Mouse (Mus musculus) liver, adult 2 months (tissue): Measurements from ENCODE around the gene Gm27029. TPM values are rescaled to one million over a fixed set of nuclear protein-coding genes. Genes with fewer than 3 reads are reported as not detected.
"Not testable (repeated sequence)": the region's sequence is repeated elsewhere in the genome, so short reads cannot be mapped to it uniquely, and the experiment has no call there.

ENCODE experiments used
- DNase-seq: peaks from one replicate; pipeline ENCODE4 v3.0.0-alpha.2; 2011; ENCODE audit warnings: low read depth, low spot score; ENCODE audit errors: extremely low read depth
- H3K27ac ChIP-seq: fragments of 200-500 bp; replicated peaks from 2 replicates; pipeline ENCODE4 v1.5.1; 2012; ENCODE audit warnings: low read depth, mild to moderate bottlenecking, control low read depth, inconsistent platforms, low read length; ENCODE audit not compliant: insufficient read depth
- H3K27me3 ChIP-seq: fragments of 200-500 bp; 2 replicates; pipeline ENCODE4 v1.6.1; 2012; ENCODE audit warnings: mild to moderate bottlenecking, moderate library complexity, low read length, inconsistent platforms; ENCODE audit not compliant: control insufficient read depth, insufficient read depth
- H3K36me3 ChIP-seq: fragments of 200-500 bp; 2 replicates; pipeline ENCODE4 v1.6.1; 2012; ENCODE audit warnings: low read length, inconsistent platforms; ENCODE audit not compliant: control insufficient read depth, insufficient read depth
- H3K4me1 ChIP-seq: fragments of 200-500 bp; 2 replicates; pipeline ENCODE4 v1.6.1; 2011; ENCODE audit warnings: low read length; ENCODE audit not compliant: control insufficient read depth, insufficient read depth
- H3K4me3 ChIP-seq: fragments of 200-500 bp; 2 replicates; pipeline ENCODE4 v1.5.1; 2011; ENCODE audit warnings: low read depth, mild to moderate bottlenecking, control low read depth, low read length, moderate library complexity; ENCODE audit not compliant: insufficient read depth
- H3K79me2 ChIP-seq: fragments of 200-500 bp; 2 replicates; pipeline ENCODE4 v1.6.1; 2012; ENCODE audit warnings: inconsistent platforms, mild to moderate bottlenecking, low read length, moderate library complexity; ENCODE audit not compliant: control insufficient read depth, insufficient read depth
- H3K9ac ChIP-seq: fragments of 200-500 bp; 2 replicates; pipeline ENCODE4 v1.6.1; 2012; ENCODE audit warnings: low read depth, mild to moderate bottlenecking, control low read depth, inconsistent platforms, low read length
- CTCF ChIP-seq: fragments of 200-500 bp; IDR thresholded peaks from 2 replicates; pipeline ENCODE4 v1.5.1; 2011; ENCODE audit warnings: low read depth, low read length, control low read depth
- POLR2A ChIP-seq: fragments of 200-500 bp; IDR thresholded peaks from 2 replicates; pipeline ENCODE4 v1.6.1; 2011; ENCODE audit warnings: low read length, control low read depth; ENCODE audit not compliant: insufficient read depth; ENCODE audit errors: extremely low read depth
- WGBS: fragments of 180-500 bp; shearing (Covaris S2); methylation state at CpG from one replicate; pipeline ENCODE4 v1.1.7; 2018; 5-methylcytosine and 5-hydroxymethylcytosine counted together
- polyA plus RNA-seq: library from polyadenylated mRNA; depleted of rRNA; stranded (reverse); fragments of >200 nt; gene quantifications from 2 replicates; pipeline ENCODE4 v1.2.3, GENCODE M21; 2012
- total RNA-seq: library from RNA; depleted of rRNA; stranded (reverse); fragments of >200 nt; gene quantifications from 2 replicates; pipeline ENCODE4 v1.2.3, GENCODE M21; 2014

Gene Gm27029
- total and polyA plus RNA-seq, 2 experiments = 0.37 to 0.65 TPM

DNA sequence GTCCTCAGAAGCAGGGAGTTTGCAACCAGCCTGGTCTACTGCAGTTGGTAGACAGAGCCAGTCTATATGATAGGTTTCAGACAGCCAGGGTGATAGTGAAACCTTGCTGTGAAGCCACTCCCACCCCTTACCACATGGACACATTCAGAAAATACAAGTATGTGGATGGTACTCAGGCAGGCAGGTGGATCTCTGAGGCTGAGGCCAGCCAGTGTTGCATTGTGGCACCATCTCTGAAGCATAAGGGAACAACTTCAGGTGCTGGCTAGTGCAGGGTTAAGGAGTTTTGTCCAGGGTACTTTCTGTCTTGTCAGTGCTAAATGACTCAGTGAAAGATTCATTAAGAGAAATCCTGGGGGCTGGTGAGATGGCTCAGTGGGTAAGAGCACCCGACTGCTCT, 21.7 kb upstream of the Gm27029 start:
- Histone ChIP-seq H3K27me3 (no peaks in the 10 kb centered on the region), H3K4me3 (no peak overlapping the region), H3K36me3 (peaks cover 17% of the 10 kb centered on the region), H3K79me2 (peaks cover 15% of the 10 kb centered on the region; the same call in 1 of the 2 replicates), H3K27ac (no peak overlapping the region), H3K9ac (no peak overlapping the region), H3K4me1 (peaks cover 17% of the 10 kb centered on the region)
- no peak for TF ChIP-seq POLR2A
- no peak for TF ChIP-seq CTCF
- DNase-seq = no peak
- 91% methylated on average over 1 of the region's 1 CpGs for WGBS

DNA sequence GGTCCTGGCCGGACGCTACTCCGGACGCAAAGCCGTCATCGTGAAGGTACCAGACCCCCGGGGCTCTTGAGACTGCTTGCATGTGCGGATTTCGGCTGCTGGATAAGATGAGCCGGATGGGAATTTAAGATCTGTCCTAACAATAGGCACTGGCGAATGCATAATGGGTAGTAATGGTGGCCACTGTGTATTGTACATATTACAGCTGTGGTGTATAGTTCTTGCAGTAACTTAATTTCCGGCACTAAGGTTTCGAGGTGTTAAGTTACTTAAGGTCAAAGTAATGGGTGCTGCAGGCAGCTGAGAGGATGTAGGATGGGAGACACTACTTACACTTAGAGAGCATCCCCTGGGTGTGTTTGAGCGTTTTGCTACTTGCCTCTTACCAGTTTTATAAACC, 18.2 kb upstream of the Gm27029 start:
- peak overlapping the region; percentile 82 for H3K9ac ChIP-seq
- WGBS = under 1% methylated on average over 14 of the region's 14 CpGs
- H3K27me3 ChIP-seq = no peaks in the 10 kb centered on the region
- H3K27ac ChIP-seq = peak overlapping the region; percentile 59
- TF ChIP-seq POLR2A (no peak), CTCF (no peak)
- H3K36me3 ChIP-seq = peaks cover 17% of the 10 kb centered on the region
- H3K4me1 ChIP-seq = peaks cover 10% of the 10 kb centered on the region
- peak; percentile 19 for DNase-seq
- peak overlapping the region; percentile 77 for H3K4me3 ChIP-seq
- H3K79me2 ChIP-seq = peaks cover 8% of the 10 kb centered on the region; the same call in 1 of the 2 replicates

DNA sequence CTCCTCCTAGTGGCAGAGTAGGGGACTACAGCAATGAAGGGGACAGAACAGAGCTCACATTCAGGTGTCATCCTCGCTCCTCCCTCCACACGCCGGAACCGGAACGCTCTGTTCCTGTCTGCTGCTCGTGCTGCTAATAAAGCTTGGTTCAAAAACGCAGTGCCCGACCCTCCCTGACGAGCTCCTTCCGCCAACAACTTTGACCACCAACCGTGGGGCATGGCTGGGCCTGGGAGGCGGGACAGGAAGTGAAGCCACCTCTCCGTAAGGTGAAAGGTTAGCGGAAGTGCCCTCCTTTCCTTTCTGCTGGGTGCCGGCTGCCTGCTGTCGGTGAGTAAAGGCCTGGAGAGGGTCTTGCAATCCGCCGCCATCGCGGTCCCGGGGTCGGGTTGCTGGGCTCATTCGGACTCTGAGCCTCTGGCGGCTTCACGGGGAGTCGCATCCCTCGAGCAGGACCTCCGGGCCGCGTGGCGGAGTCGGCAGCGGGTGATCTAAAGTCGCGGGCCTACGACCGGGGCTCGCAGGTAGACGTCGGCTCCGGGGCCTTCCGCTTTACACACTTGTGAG, 17.6 kb upstream of the Gm27029 start, which contains the start of gene Rpl27:
TSS of gene Rpl27 (plus strand) at position 172 of the 567 bp plus-strand sequence.
- under 1% methylated on average over 42 of the region's 42 CpGs for WGBS
- H3K27ac ChIP-seq = peak within 1 kb of the TSS; percentile 59

DNA sequence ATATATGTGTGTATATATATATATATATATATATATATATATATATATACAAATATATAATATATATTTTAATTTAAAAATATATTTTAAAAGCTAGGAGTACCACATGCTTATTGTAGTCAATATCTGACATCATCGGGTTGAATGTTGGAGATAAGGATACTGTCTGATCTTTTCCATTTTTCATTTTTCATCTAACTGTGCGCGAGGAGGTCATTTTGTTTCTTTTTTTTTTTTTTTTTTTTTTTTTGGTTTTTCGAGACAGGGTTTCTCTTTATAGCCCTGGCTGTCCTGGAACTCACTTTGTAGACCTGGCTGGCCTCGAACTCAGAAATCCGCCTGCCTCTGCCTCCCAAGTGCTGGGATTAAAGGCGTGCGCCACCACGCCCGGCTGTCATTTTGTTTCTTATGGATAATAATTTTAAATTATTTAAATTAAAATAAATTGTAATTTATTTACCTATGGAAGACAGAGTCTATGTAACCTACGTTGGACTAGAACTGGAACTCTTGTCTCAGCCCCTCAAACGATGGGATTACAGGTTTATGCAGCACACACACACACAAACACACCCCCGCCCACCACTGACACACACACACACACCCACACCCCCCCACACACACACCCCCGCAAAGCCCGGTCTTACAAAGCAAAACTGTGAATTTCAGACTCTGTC, 17.0 kb upstream of the Gm27029 start:
- Histone ChIP-seq H3K9ac (peak overlapping the region; percentile 60; the same call in 1 of the 2 replicates), H3K4me1 (peaks cover 10% of the 10 kb centered on the region), H3K36me3 (peaks cover 17% of the 10 kb centered on the region), H3K4me3 (0 out of 2 replicates have a peak overlapping the region, but pooled peaks have one; percentile 15)
- not testable (repeated sequence) for DNase-seq, H3K79me2 ChIP-seq, H3K27ac ChIP-seq, H3K27me3 ChIP-seq
- WGBS = 34% methylated on average over 15 of the region's 15 CpGs

More for the DNA sequence above, 17.6 kb upstream of the Gm27029 start, which contains the start of gene Rpl27:
- TF ChIP-seq CTCF (peak; percentile 70), POLR2A (peak; percentile 58; the same call in 1 of the 2 replicates)
- H3K27me3 ChIP-seq = no peaks in the 10 kb centered on the region
- peak; percentile 99 for DNase-seq
- peak within 1 kb of the TSS; percentile 82 for H3K9ac ChIP-seq
- peaks cover 10% of the 10 kb centered on the region for H3K4me1 ChIP-seq
- H3K79me2 ChIP-seq = peaks cover 8% of the 10 kb centered on the region; the same call in 1 of the 2 replicates
- peak within 1 kb of the TSS; percentile 77 for H3K4me3 ChIP-seq
- H3K36me3 ChIP-seq = peaks cover 17% of the 10 kb centered on the region

DNA sequence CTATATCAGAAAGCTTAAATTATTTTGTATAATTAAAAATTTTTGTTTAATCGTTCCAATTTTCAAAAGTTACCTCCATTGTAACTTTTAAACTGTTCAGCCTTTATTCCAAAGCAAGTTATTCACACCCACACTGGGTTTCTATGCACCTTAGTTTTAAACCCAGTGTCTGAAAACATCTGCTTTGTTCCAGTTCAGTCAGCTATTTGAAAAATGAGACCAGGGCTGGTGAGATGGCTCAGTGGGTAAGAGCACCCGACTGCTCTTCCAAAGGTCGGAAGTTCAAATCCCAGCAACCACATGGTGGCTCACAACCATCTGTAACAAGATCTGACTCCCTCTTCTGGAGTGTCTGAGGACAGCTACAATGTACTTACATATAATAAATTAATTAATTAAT, 13.4 kb upstream of the Gm27029 start:
- WGBS = 52% methylated on average over 3 of the region's 3 CpGs
- H3K9ac ChIP-seq, H3K4me3 ChIP-seq, H3K36me3 ChIP-seq, H3K27ac ChIP-seq, H3K4me1 ChIP-seq, DNase-seq, H3K27me3 ChIP-seq, H3K79me2 ChIP-seq: not testable (repeated sequence)

DNA sequence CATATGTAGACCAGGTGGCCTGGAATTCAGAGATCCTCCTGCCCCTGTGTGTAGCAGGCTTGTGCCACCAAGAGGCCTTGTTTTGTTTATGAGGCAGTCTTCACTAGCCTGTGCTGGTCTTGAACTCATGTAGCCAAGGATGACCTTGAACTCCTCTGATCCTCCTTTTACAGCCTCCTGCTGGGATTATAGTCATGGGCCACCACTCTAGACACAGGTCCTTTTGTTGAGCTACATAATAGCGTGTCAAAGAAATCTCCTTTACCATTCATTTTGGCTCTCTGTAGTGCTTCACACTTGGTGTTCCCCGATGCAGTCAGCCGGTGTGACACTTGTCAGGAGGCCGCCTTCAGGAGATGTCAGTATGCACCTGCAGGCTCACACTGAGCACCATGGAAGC, 12.3 kb upstream of the Gm27029 start:
- DNase-seq = no peak
- no peak overlapping the region for H3K4me3 ChIP-seq
- TF ChIP-seq POLR2A (no peak), CTCF (no peak)
- H3K4me1 ChIP-seq = no peaks in the 10 kb centered on the region
- 94% methylated on average over 4 of the region's 4 CpGs for WGBS
- peaks cover 11% of the 10 kb centered on the region for H3K36me3 ChIP-seq
- H3K9ac ChIP-seq = no peak overlapping the region
- no peaks in the 10 kb centered on the region for H3K79me2 ChIP-seq
- no peaks in the 10 kb centered on the region for H3K27me3 ChIP-seq
- H3K27ac ChIP-seq = no peak overlapping the region
